Comparison of ENCODE assay signal across 8 mouse cellular contexts in the genomic region with DNA sequence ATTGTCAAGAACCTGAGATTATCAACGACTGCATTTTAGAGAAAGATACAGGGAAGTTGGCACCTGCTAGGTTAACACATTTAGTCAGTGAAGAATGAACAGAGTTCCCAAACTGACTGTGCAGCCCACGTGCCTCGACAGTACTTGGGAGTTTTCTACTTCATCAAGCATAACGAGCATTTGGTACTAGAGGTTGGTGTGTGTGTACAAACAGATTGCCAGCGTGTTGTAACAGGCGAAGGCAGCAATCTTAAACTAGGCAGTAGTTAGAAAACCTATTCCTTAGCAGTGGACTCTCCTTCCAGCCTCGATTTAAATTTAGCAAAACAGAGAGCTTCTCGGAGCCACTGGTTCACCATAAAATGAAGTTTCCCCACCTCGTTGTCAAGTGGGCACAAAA. TPM values are rescaled to one million over a fixed set of nuclear protein-coding genes. Genes with fewer than 3 reads are reported as not detected.
DNase-seq lines count a peak whose midpoint lies in the region; ATAC-seq and TF ChIP-seq lines count a peak whose summit lies in the region.

No protein-coding gene starts in this region.

- H3K27me3 ChIP-seq in intestine, embryonic 15.5 days (replicated peaks), result no peaks in the 10 kb centered on the region
- no peaks in the 10 kb centered on the region for H3K27me3 ChIP-seq in liver, embryonic 14.5 days (ENCODE audit: control insufficient read depth, insufficient read depth, low read length)
- no peaks in the 10 kb centered on the region for H3K27me3 ChIP-seq in stomach, embryonic 16.5 days (ENCODE audit: control insufficient read depth, insufficient read depth, low read length)

- H3K36me3 ChIP-seq in intestine, embryonic 15.5 days, result no peaks in the 10 kb centered on the region
- H3K36me3 ChIP-seq in liver, embryonic 14.5 days (replicated peaks; ENCODE audit: control insufficient read depth, insufficient read depth, low read depth), result no peaks in the 10 kb centered on the region
- no peaks in the 10 kb centered on the region for H3K36me3 ChIP-seq in stomach, embryonic 16.5 days (ENCODE audit: control insufficient read depth, insufficient read depth, low read length)

- no peak for DNase-seq in gastrocnemius, adult 2 months
- DNase-seq in gastrocnemius, postnatal 14 days, result no peak
- peak; percentile 6 for DNase-seq in 3134 (ENCODE audit: extremely low read depth, insufficient read length, low spot score)
- DNase-seq in embryo, embryonic 10.5 days (ENCODE audit: low spot score), result peak; percentile 51
- no peak for DNase-seq in liver, embryonic 14.5 days (ENCODE audit: low read depth in 3 of 3, low spot score in 3 of 3)
- DNase-seq in adrenal gland, adult 18-20 months (ENCODE audit: low spot score in 2 of 2), result no peak

- peak overlapping the region; percentile 78 for H3K9ac ChIP-seq in intestine, embryonic 15.5 days
- H3K9ac ChIP-seq in liver, embryonic 14.5 days (replicated peaks), result peak overlapping the region; percentile 68
- H3K9ac ChIP-seq in stomach, embryonic 16.5 days (ENCODE audit: low read length), result peak overlapping the region; percentile 79

- TF ChIP-seq CTCF in gastrocnemius, adult 2 months (IDR thresholded peaks at IDR 0.05), result no peak
- no peak for TF ChIP-seq CTCF in liver, embryonic 14.5 days (IDR thresholded peaks at IDR 0.05; ENCODE audit: low read depth)

- intact Hi-C loops in gastrocnemius, adult 2 months (cut with DNase I), result no loop called here
- intact Hi-C loops in gastrocnemius, postnatal 14 days (cut with DNase I; ENCODE audit: low total_unique reads), result no loop called here

- H3K4me2 ChIP-seq in intestine, embryonic 15.5 days (replicated peaks), result peak overlapping the region; percentile 89
- peak overlapping the region; percentile 99 for H3K4me2 ChIP-seq in liver, embryonic 14.5 days (ENCODE audit: low read depth)
- peak overlapping the region; percentile 77 for H3K4me2 ChIP-seq in stomach, embryonic 16.5 days (ENCODE audit: low read depth, low read length)

- H3K9me3 ChIP-seq in intestine, embryonic 15.5 days, result no peaks in the 10 kb centered on the region
- no peaks in the 10 kb centered on the region for H3K9me3 ChIP-seq in liver, embryonic 14.5 days (ENCODE audit: control insufficient read depth, low read length)
- no peaks in the 10 kb centered on the region for H3K9me3 ChIP-seq in stomach, embryonic 16.5 days (replicated peaks; ENCODE audit: control insufficient read depth, low read length)

- H3K4me3 ChIP-seq in gastrocnemius, adult 2 months, result peak overlapping the region; percentile 91
- H3K4me3 ChIP-seq in intestine, embryonic 15.5 days (replicated peaks), result peak overlapping the region; percentile 51
- peak overlapping the region; percentile 77 to 89 for H3K4me3 ChIP-seq in liver, embryonic 14.5 days (ENCODE audit: insufficient read depth in 1 of 2, low read depth in 2 of 2, low read length in 2 of 2)
- H3K4me3 ChIP-seq in stomach, embryonic 16.5 days (replicated peaks; ENCODE audit: low read length), result peak overlapping the region; percentile 59

- peak overlapping the region; percentile 96 for H3K27ac ChIP-seq in gastrocnemius, adult 2 months
- H3K27ac ChIP-seq in intestine, embryonic 15.5 days, result peak overlapping the region; percentile 96
- H3K27ac ChIP-seq in liver, embryonic 14.5 days, result peak overlapping the region; percentile 54
- peak overlapping the region; percentile 98 for H3K27ac ChIP-seq in stomach, embryonic 16.5 days (ENCODE audit: low read length)

- ATAC-seq in intestine, embryonic 15.5 days, result no peak
- ATAC-seq in liver, embryonic 14.5 days (ENCODE audit: insufficient read depth), result no peak
- ATAC-seq in stomach, embryonic 16.5 days (ENCODE audit: insufficient read depth, low FRiP score), result no peak

- 42% methylated on average over 9 of the region's 9 CpGs for WGBS in intestine, embryonic 15.5 days
- 39% methylated on average over 9 of the region's 9 CpGs for WGBS in liver, embryonic 14.5 days (ENCODE audit: insufficient replicate concordance)
- WGBS in stomach, embryonic 16.5 days, result 40% methylated on average over 9 of the region's 9 CpGs

- H3K4me1 ChIP-seq in intestine, embryonic 15.5 days (replicated peaks), result peaks cover 5% of the 10 kb centered on the region; the same call in 1 of the 2 replicates
- peaks cover 15 to 17% of the 10 kb centered on the region in 2 experiments for H3K4me1 ChIP-seq in liver, embryonic 14.5 days (replicated peaks; ENCODE audit: control insufficient read depth in 2 of 2, insufficient read depth in 2 of 2, low read length in 1 of 2)
- peaks cover 5% of the 10 kb centered on the region for H3K4me1 ChIP-seq in stomach, embryonic 16.5 days (ENCODE audit: control insufficient read depth, insufficient read depth, low read length)

- no peak for TF ChIP-seq EP300 in liver, embryonic 14.5 days (IDR thresholded peaks at IDR 0.05; ENCODE audit: low read depth)

RNA-seq across cellular contexts. Expression of a gene that starts 38.7 kb away (rescaled TPM):
- total RNA-seq in gastrocnemius, adult 2 months (2021), result 100 to 1,000 TPM; 692 to 802 TPM
- 100 to 1,000 TPM; 561 to 606 TPM for total RNA-seq in gastrocnemius, postnatal 14 days (2021)
- 632 and 726 TPM in 2 replicates for polyA plus RNA-seq in intestine, embryonic 15.5 days (2015; fragmentation: Nextera tagmentation; extraction: Ambion mirVana)
- polyA plus RNA-seq in liver, embryonic 14.5 days (2012; rRNA removed), result 63.6 and 135 TPM in 2 replicates
- 464 and 494 TPM in 2 replicates for polyA plus RNA-seq in liver, embryonic 14.5 days (2014; fragmentation: Nextera tagmentation; extraction: Ambion mirVana)
- polyA plus RNA-seq in stomach, embryonic 16.5 days (2015; fragmentation: Nextera tagmentation; extraction: Ambion mirVana), result 678 and 699 TPM in 2 replicates
- total RNA-seq in adrenal gland, adult 18-20 months (2021), result 1,000 to 10,000 TPM in 1 of 2 experiments, 100 to 1,000 TPM in 1; 957 to 1,079 TPM

Comparison
In these comparisons a context has a peak if more than half of its experiments do, and no peak if none do; other contexts are left out.
1. DNase-seq: peak in 3134 (single experiment) and embryo, embryonic 10.5 days (single experiment); none in gastrocnemius, adult 2 months (single experiment), gastrocnemius, postnatal 14 days (single experiment), liver, embryonic 14.5 days (0 of 3) and adrenal gland, adult 18-20 months (0 of 2).
2. Peak in every context shown above with its lines, with median percentiles within 50 percentile points of each other: H3K27ac ChIP-seq, H3K4me3 ChIP-seq, H3K4me2 ChIP-seq and H3K9ac ChIP-seq.